Mouse (Mus musculus) cerebellum, adult 9-10 months (tissue): ENCODE results near the gene Ranbp9.

Experiments
- DNase-seq: peaks from one replicate; pipeline ENCODE4 v3.0.0; 2022

The Ranbp9 gene

DNA sequence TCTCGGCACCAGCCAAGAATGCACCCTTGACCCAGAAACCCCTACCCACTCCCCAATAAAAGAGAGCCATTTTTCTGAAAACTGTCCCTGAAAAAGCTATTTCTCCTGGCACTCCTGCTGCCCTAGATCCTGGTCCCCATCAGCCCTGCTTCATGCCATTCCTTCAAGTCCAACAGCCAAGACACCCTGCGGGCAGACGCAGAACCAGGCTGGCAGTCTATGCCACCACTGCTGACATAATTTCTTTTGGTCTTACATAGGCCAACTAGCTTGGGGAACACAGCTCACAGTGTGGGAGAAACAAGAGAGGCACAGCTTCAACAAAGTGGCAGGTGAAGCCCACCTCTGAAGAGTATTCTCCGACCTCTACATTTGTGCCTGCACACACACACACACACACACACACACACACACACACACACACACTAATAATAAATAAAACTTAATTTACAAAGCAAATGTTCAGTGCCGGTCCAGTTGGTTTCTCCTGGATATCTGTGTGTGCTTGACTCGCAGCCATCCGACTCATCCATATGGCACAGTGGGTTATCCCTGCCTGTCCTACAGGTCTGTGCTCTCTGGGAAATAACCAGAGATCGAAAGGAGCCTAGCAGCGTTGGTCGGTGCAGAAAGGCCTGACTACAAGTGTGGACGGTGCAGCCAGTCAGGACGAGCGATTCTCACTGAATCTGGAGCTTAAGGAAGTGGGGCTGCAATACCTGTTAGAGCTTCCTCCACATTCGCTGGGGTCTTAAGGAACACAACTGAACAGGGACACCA, 124.5 kb downstream of the Ranbp9 start:
- DNase-seq: peak; percentile 71

DNA sequence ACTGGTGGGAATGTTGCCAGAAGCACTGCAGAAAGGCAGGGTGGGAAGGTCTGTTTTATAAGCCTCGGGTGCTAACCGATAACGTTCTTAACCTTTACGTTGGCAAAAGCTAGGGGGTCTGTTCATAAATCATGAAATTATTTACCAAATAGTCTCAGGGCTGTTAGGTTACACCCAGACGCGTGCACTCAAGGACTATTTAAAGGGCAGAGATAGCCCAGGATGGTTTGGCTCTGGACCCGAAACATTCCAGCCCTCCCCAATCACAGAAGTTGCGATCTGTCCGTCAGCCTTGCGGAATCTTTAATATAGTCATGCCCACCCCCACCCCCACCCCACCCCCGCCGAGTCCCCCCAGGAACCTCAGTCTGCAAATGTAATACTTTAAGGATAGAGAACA, 126.7 kb downstream of the Ranbp9 start:
- DNase-seq: no peak

DNA sequence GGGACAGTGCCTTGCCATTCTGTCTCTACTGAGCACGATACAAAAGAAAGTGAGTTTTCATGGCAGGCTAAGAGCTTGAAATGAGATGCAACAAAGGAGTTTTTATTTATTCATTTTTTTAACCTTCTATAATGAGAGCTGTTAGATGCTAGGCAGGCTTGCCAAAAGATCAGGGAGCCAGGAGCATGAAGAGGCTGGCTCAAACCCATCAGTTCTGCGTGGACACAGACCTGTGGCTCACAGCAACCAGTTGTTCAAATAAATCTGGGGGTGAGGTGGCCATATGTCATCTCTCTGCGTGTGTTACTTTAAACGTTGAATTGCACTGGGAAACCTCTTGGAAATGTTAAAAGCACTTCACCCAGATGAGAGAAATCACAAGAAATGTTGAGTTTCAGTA, 127.7 kb downstream of the Ranbp9 start:
- DNase-seq: no peak
